Mouse (Mus musculus): ENCODE data around the gene Tent5c. TPM values are rescaled to one million over a fixed set of nuclear protein-coding genes. Genes with fewer than 3 reads are reported as not detected.
"Not testable (repeated sequence)": the region's sequence is repeated elsewhere in the genome, so short reads cannot be mapped to it uniquely, and the experiment has no call there.

Gene Tent5c
- polyA plus RNA-seq, 1 experiment, result 11.4 TPM

GRCm38 (mm10) chr3:100417772-100418311 lies 71.3 kb downstream of the Tent5c start:
- no peak for TF ChIP-seq POLR2A (IDR thresholded peaks at IDR 0.05; ENCODE audit: borderline replicate concordance, extremely low read depth, low read depth, low read length)
- TF ChIP-seq CTCF (IDR thresholded peaks at IDR 0.05; ENCODE audit: insufficient read depth, low read length), result no peak
- no peak for DNase-seq
- Histone ChIP-seq H3K4me1 (ENCODE audit: control insufficient read depth, insufficient read depth, low read length) (no peaks in the 10 kb centered on the region), H3K4me3 (replicated peaks; ENCODE audit: extremely low read depth, low read depth, low read length) (no peak overlapping the region)
- WGBS, result 48% methylated on average over 10 of the region's 10 CpGs

- H3K4me1 ChIP-seq (ENCODE audit: control insufficient read depth, insufficient read depth, low read length), result no peaks in the 10 kb centered on the region
- TF ChIP-seq CTCF (IDR thresholded peaks at IDR 0.05; ENCODE audit: insufficient read depth, low read length) (no peak), POLR2A (IDR thresholded peaks at IDR 0.05; ENCODE audit: borderline replicate concordance, extremely low read depth, low read depth, low read length) (no peak)
- DNase-seq, result no peak
- 56% methylated on average over 5 of the region's 5 CpGs for WGBS
- no peak overlapping the region for H3K4me3 ChIP-seq (replicated peaks; ENCODE audit: extremely low read depth, low read depth, low read length)
Measured at GRCm38 (mm10) chr3:100415671-100416070, 73.5 kb downstream of the Tent5c start.

GRCm38 (mm10) chr3:100413586-100413985 lies 75.5 kb downstream of the Tent5c start:
- not testable (repeated sequence) for H3K4me1 ChIP-seq (ENCODE audit: control insufficient read depth, insufficient read depth, low read length); H3K4me3 ChIP-seq (replicated peaks; ENCODE audit: extremely low read depth, low read depth, low read length); DNase-seq
- WGBS, result 92% methylated on average over 3 of the region's 3 CpGs

- no peak for DNase-seq
- Histone ChIP-seq H3K4me1 (ENCODE audit: control insufficient read depth, insufficient read depth, low read length) (no peaks in the 10 kb centered on the region), H3K4me3 (replicated peaks; ENCODE audit: extremely low read depth, low read depth, low read length) (no peak overlapping the region)
- TF ChIP-seq POLR2A (IDR thresholded peaks at IDR 0.05; ENCODE audit: borderline replicate concordance, extremely low read depth, low read depth, low read length) (no peak), CTCF (IDR thresholded peaks at IDR 0.05; ENCODE audit: insufficient read depth, low read length) (no peak)
- WGBS, result 75% methylated on average over 7 of the region's 7 CpGs
Measured at GRCm38 (mm10) chr3:100411945-100412344, 77.2 kb downstream of the Tent5c start.

GRCm38 (mm10) chr3:100409280-100409679 lies 79.8 kb downstream of the Tent5c start:
- TF ChIP-seq CTCF (IDR thresholded peaks at IDR 0.05; ENCODE audit: insufficient read depth, low read length) (no peak), POLR2A (IDR thresholded peaks at IDR 0.05; ENCODE audit: borderline replicate concordance, extremely low read depth, low read depth, low read length) (no peak)
- H3K4me3 ChIP-seq (replicated peaks; ENCODE audit: extremely low read depth, low read depth, low read length), result no peak overlapping the region
- no peak for DNase-seq
- no peaks in the 10 kb centered on the region for H3K4me1 ChIP-seq (ENCODE audit: control insufficient read depth, insufficient read depth, low read length)
- 65% methylated on average over 2 of the region's 2 CpGs for WGBS

GRCm38 (mm10) chr3:100408351-100409043 lies 80.6 kb downstream of the Tent5c start:
- Histone ChIP-seq H3K4me1 (ENCODE audit: control insufficient read depth, insufficient read depth, low read length) (no peaks in the 10 kb centered on the region), H3K4me3 (replicated peaks; ENCODE audit: extremely low read depth, low read depth, low read length) (no peak overlapping the region)
- 81% methylated on average over 2 of the region's 2 CpGs for WGBS
- TF ChIP-seq POLR2A (IDR thresholded peaks at IDR 0.05; ENCODE audit: borderline replicate concordance, extremely low read depth, low read depth, low read length) (no peak), CTCF (IDR thresholded peaks at IDR 0.05; ENCODE audit: insufficient read depth, low read length) (no peak)
- no peak for DNase-seq

GRCm38 (mm10) chr3:100402656-100403055 lies 86.5 kb downstream of the Tent5c start:
- TF ChIP-seq POLR2A (IDR thresholded peaks at IDR 0.05; ENCODE audit: borderline replicate concordance, extremely low read depth, low read depth, low read length) (no peak), CTCF (IDR thresholded peaks at IDR 0.05; ENCODE audit: insufficient read depth, low read length) (no peak)
- WGBS, result 85% methylated on average over 4 of the region's 4 CpGs
- DNase-seq, result no peak
- no peaks in the 10 kb centered on the region for H3K4me1 ChIP-seq (ENCODE audit: control insufficient read depth, insufficient read depth, low read length)
- no peak overlapping the region for H3K4me3 ChIP-seq (replicated peaks; ENCODE audit: extremely low read depth, low read depth, low read length)

Other genes starting within 250 kb of the Tent5c start
- 11.2 and 22.4 TPM in 2 replicates for gene Man1a2, start 196.2 kb upstream of the Tent5c start, polyA plus RNA-seq (2012; rRNA removed)